11 mouse cellular contexts compared by ENCODE assay signal in the genomic region with DNA sequence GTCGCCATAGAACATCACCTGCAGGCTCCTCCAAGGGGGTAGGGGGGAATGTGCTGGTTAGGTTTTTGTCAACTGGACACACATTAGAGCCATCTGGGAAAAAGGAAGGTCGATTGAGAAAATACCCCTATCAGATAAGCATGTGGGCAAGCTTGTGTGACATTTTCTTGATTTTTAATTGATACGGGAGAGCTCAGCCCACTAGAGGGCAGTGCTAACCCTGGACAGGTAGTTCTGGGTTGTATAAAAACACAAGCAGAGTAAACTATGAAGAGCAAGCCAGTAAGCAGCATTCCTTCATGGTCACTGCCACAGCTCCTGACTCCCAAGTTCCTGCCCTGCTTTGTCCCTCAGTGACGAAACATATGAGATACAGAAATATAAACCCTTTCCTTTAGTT.
A peak's percentile ranks its signal among the peaks of the same experiment; 100 is the strongest.
DNase-seq lines count a peak whose midpoint lies in the region; ATAC-seq and TF ChIP-seq lines count a peak whose summit lies in the region.
"Had no signal": no experiment of that assay in that cellular context is flagged by ENCODE, and none has a peak within 500 bp of the region (broad histone marks: within the 10 kb centered on the region; RNA-seq: fewer than 3 reads in every experiment).

No protein-coding gene starts in this region.

- H3K27ac ChIP-seq in layer of hippocampus, adult 2 months, result no peak overlapping the region
- H3K27ac ChIP-seq: macrophage; neural tube, embryonic 12.5 days had no signal

- peak; percentile 36 to 40 for DNase-seq in cerebellum, postnatal 10 days
- DNase-seq in layer of hippocampus, adult 2 months (ENCODE audit: low spot score in 2 of 2), result no peak
- DNase-seq in layer of hippocampus, adult 8-10 months (ENCODE audit: low spot score in 2 of 2), result no peak
- DNase-seq in 3T3-L1 (ENCODE audit: low read depth, low spot score), result peak; percentile 34
- DNase-seq in right cerebral cortex, postnatal 25 days, result no peak

- ATAC-seq in cerebellum, adult (ENCODE audit: insufficient number of reproducible peaks, low FRiP score, low TSS enrichment), result no peak
- ATAC-seq in common myeloid progenitor, adult 5-6 weeks (replicated peaks; ENCODE audit: low read depth, poor library complexity, severe bottlenecking), result 0 out of 2 replicates have a peak, but pooled peaks have one; percentile 32
- no peak for ATAC-seq in inflammation-experienced regulatory T-cells, adult 6 months

- H3K4me3 ChIP-seq in layer of hippocampus, adult 2 months, result no peak overlapping the region
- H3K4me3 ChIP-seq: heart, embryonic 12.5 days; neural tube, embryonic 12.5 days had no signal

- TF ChIP-seq CTCF in layer of hippocampus, adult 2 months (conservative IDR thresholded peaks at IDR 0.05), result peak; percentile 65

Comparison
In these comparisons a context has a peak if more than half of its experiments do, and no peak if none do; other contexts are left out.
1. DNase-seq: peak in cerebellum, postnatal 10 days (2 of 2) and 3T3-L1 (single experiment); none in layer of hippocampus, adult 2 months (0 of 2), layer of hippocampus, adult 8-10 months (0 of 2) and right cerebral cortex, postnatal 25 days (single experiment).